In genomic region chr1:160812428-160812827, GRCm38 (mm10) we compare ENCODE assay signal across 17 mouse cellular contexts. TPM values are rescaled to one million over a fixed set of nuclear protein-coding genes. Genes with fewer than 3 reads are reported as not detected.
DNase-seq lines count a peak whose midpoint lies in the region; ATAC-seq and TF ChIP-seq lines count a peak whose summit lies in the region.
"Had no signal": no experiment of that assay in that cellular context is flagged by ENCODE, and none has a peak within 500 bp of the region (broad histone marks: within the 10 kb centered on the region; RNA-seq: fewer than 3 reads in every experiment).

No protein-coding gene starts in this region.

- peaks cover 12% of the 10 kb centered on the region; the same call in 1 of the 2 replicates for H3K4me1 ChIP-seq in heart, embryonic 15.5 days (replicated peaks)
- no peaks in the 10 kb centered on the region for H3K4me1 ChIP-seq in heart, adult 2 months (ENCODE audit: control insufficient read depth, insufficient read depth, low read length)
- H3K4me1 ChIP-seq in CH12.LX (ENCODE audit: control insufficient read depth in 1 of 2, insufficient read depth in 2 of 2) = peaks cover 0 to 15% of the 10 kb centered on the region in 2 experiments; a peak in 2 of 4 replicates
- H3K4me1 ChIP-seq: forebrain, embryonic 12.5 days; midbrain, embryonic 10.5 days had no signal

- H3K79me2 ChIP-seq in heart, adult 2 months (replicated peaks; ENCODE audit: control insufficient read depth, insufficient read depth, low read length) = no peaks in the 10 kb centered on the region
- no peaks in the 10 kb centered on the region for H3K79me2 ChIP-seq in CH12.LX (replicated peaks; ENCODE audit: control insufficient read depth, extremely low read depth, insufficient read depth, poor library complexity, severe bottlenecking)

- no peaks in the 10 kb centered on the region for H3K9me3 ChIP-seq in heart, embryonic 15.5 days (replicated peaks)
- H3K9me3 ChIP-seq in CH12.LX (replicated peaks; ENCODE audit: low read length) = peaks cover 9% of the 10 kb centered on the region
- H3K9me3 ChIP-seq: forebrain, embryonic 12.5 days; midbrain, embryonic 10.5 days had no signal

- intact Hi-C loops in heart, adult 2 months (cut with DNase I) = no loop called here

- no peaks in the 10 kb centered on the region for H3K36me3 ChIP-seq in heart, embryonic 15.5 days
- H3K36me3 ChIP-seq in heart, adult 2 months (ENCODE audit: control insufficient read depth, insufficient read depth, low read length) = no peaks in the 10 kb centered on the region
- no peaks in the 10 kb centered on the region for H3K36me3 ChIP-seq in CH12.LX (replicated peaks in 1 of 2; ENCODE audit: control insufficient read depth in 1 of 2, insufficient read depth in 1 of 2, low read length in 1 of 2)
- H3K36me3 ChIP-seq: forebrain, embryonic 12.5 days; midbrain, embryonic 10.5 days had no signal

- TF ChIP-seq CTCF in heart, adult 2 months (IDR thresholded peaks at IDR 0.05) = no peak
- TF ChIP-seq CTCF in CH12.LX (conservative IDR thresholded peaks at IDR 0.05 in 1 of 2, IDR thresholded peaks at IDR 0.05 in 1 of 2; ENCODE audit: low read depth in 2 of 2, low read length in 2 of 2) = no peak

- H3K4me2 ChIP-seq in heart, embryonic 15.5 days = no peak overlapping the region
- H3K4me2 ChIP-seq in CH12.LX (ENCODE audit: insufficient read depth, low read depth, poor library complexity, severe bottlenecking) = no peak overlapping the region
- H3K4me2 ChIP-seq: forebrain, embryonic 12.5 days had no signal

- TF ChIP-seq POLR2A in heart, adult 2 months (IDR thresholded peaks at IDR 0.05; ENCODE audit: insufficient read depth, low read depth, low read length) = no peak
- TF ChIP-seq POLR2A in CH12.LX (IDR thresholded peaks at IDR 0.05; ENCODE audit: low read depth, low read length) = no peak

- peak overlapping the region; percentile 65 for H3K27ac ChIP-seq in heart, embryonic 15.5 days
- no peak overlapping the region for H3K27ac ChIP-seq in heart, adult 2 months
- no peak overlapping the region for H3K27ac ChIP-seq in CH12.LX (ENCODE audit: insufficient read depth, low read depth)
- H3K27ac ChIP-seq: forebrain, embryonic 12.5 days; midbrain, embryonic 10.5 days had no signal

- no peaks in the 10 kb centered on the region for H3K27me3 ChIP-seq in heart, embryonic 15.5 days
- H3K27me3 ChIP-seq in heart, adult 2 months (ENCODE audit: control insufficient read depth, insufficient read depth, low read length) = no peaks in the 10 kb centered on the region
- no peaks in the 10 kb centered on the region for H3K27me3 ChIP-seq in CH12.LX (replicated peaks)
- H3K27me3 ChIP-seq: forebrain, embryonic 12.5 days had no signal

- dilution Hi-C loops in CH12.LX (cut with MboI; ENCODE audit: extremely low pct_ligation_motif_present, extremely low pct_unique_long_range_greater_than_20kb, low sequenced_read_pairs) = no loop called here

- H3K4me3 ChIP-seq in heart, embryonic 15.5 days = no peak overlapping the region
- no peak overlapping the region for H3K4me3 ChIP-seq in heart, adult 2 months
- H3K4me3 ChIP-seq in CH12.LX (replicated peaks in 1 of 3; ENCODE audit: low read depth in 2 of 3, low read length in 2 of 3, poor library complexity in 1 of 3) = no peak overlapping the region
- H3K4me3 ChIP-seq: forebrain, embryonic 12.5 days; midbrain, embryonic 10.5 days had no signal

- H3K9ac ChIP-seq in heart, embryonic 15.5 days = no peak overlapping the region
- H3K9ac ChIP-seq in heart, adult 2 months (ENCODE audit: low read depth, low read length) = no peak overlapping the region
- H3K9ac ChIP-seq in CH12.LX (ENCODE audit: insufficient read depth, low read depth) = no peak overlapping the region
- H3K9ac ChIP-seq: forebrain, embryonic 12.5 days had no signal

- in situ Hi-C loops in CH12.LX (cut with MboI; ENCODE audit: low pct_ligation_motif_present, low pct_unique_long_range_greater_than_20kb, low sequenced_read_pairs) = no loop called here

- no peak for TF ChIP-seq EP300 in heart, adult 2 months (IDR thresholded peaks at IDR 0.05; ENCODE audit: insufficient read depth, low read depth, low read length)
- TF ChIP-seq EP300 in CH12.LX (IDR thresholded peaks at IDR 0.05; ENCODE audit: low read length) = no peak

- DNase-seq in heart, adult 2 months = no peak
- DNase-seq in CH12.LX (ENCODE audit: extremely low read depth) = no peak
- no peak for DNase-seq in adrenal gland, postnatal 36 days
- DNase-seq in lung, postnatal 4 days = no peak
- DNase-seq: adrenal gland, postnatal 25 days; cerebellum, adult 9-10 months; gastrocnemius, postnatal 25 days; kidney, adult 9 months; kidney, postnatal 4 days; right cerebral cortex, adult 18-20 months; thymus, adult 18-20 months had no signal

- no peak for TF ChIP-seq RAD21 in CH12.LX (IDR thresholded peaks at IDR 0.05; ENCODE audit: low read depth, low read length)

- ATAC-seq in heart, embryonic 15.5 days (replicated peaks; ENCODE audit: insufficient number of reproducible peaks, insufficient read depth, low FRiP score, low read depth) = no peak; the same call in 1 of the 2 replicates
- ATAC-seq in inflammation-experienced regulatory T-cells, adult 6 months = peak; percentile 48
- peak; percentile 79 for ATAC-seq in megakaryocyte progenitor cell, adult 5-6 weeks (replicated peaks; ENCODE audit: poor library complexity)
- ATAC-seq: lung, postnatal 0 days had no signal

TF ChIP-seq in CH12.LX, 34 proteins besides CTCF, POLR2A, EP300 and RAD21:
- TF ChIP-seq ETS1 (conservative IDR thresholded peaks at IDR 0.05; ENCODE audit: low read depth, low read length) (no peak), RCOR1 (conservative IDR thresholded peaks at IDR 0.05; ENCODE audit: low read depth, low read length) (no peak), JUND (conservative IDR thresholded peaks at IDR 0.05; ENCODE audit: low read depth, low read length) (no peak), MAX (IDR thresholded peaks at IDR 0.05; ENCODE audit: low read length) (0 out of 2 replicates have a peak, but pooled peaks have one; percentile 12), TBP (conservative IDR thresholded peaks at IDR 0.05; ENCODE audit: low read depth, low read length) (no peak), USF2 (conservative IDR thresholded peaks at IDR 0.05; ENCODE audit: low read depth, low read length) (no peak), CHD1 (IDR thresholded peaks at IDR 0.05; ENCODE audit: low read depth, low read length) (no peak), E2F4 (IDR thresholded peaks at IDR 0.05; ENCODE audit: insufficient replicate concordance, low read depth, low read length) (no peak), ZMIZ1 (IDR thresholded peaks at IDR 0.05; ENCODE audit: low read depth, low read length) (no peak)

RNA-seq across cellular contexts. Expression of gene Rabgap1l, which starts 19.4 kb away (rescaled TPM):
- 74.3 and 79.1 TPM in 2 replicates for polyA plus RNA-seq in heart, embryonic 15.5 days (2015; fragmentation: Nextera tagmentation; extraction: Ambion mirVana)
- 10 to 100 TPM; 67.6 to 68.4 TPM for total RNA-seq in heart, adult 2 months (2021)
- 19.0 and 51.5 TPM in 2 replicates for polyA plus RNA-seq in heart, adult 2 months (2012; rRNA removed)
- total RNA-seq in CH12.LX (2012; rRNA removed) (81.9 and 84.0 TPM in 2 replicates), CH12.LX (2014; rRNA removed) (109 and 124 TPM in 2 replicates)
- 85.6 and 97.0 TPM in 2 replicates for polyA plus RNA-seq in CH12.LX (2012; ENCODE audit: insufficient read length, low read depth)
- polyA plus RNA-seq in inflammation-experienced regulatory T-cells, adult 6 months (2017; shearing (Covaris generic)) = 100 to 1,000 TPM; 237 to 400 (median 301) TPM
- 122 and 143 TPM in 2 replicates for total RNA-seq in megakaryocyte progenitor cell, adult 5-6 weeks (2015)
- total RNA-seq in megakaryocyte progenitor cell, adult 5-6 weeks (2017) = 149 and 173 TPM in 2 replicates
- 10 to 100 TPM; 22.3 to 30.4 TPM for total RNA-seq in adrenal gland, postnatal 36 days (2021)
